Mouse (Mus musculus): ENCODE results near the gene Dido1.

The Dido1 gene

DNA sequence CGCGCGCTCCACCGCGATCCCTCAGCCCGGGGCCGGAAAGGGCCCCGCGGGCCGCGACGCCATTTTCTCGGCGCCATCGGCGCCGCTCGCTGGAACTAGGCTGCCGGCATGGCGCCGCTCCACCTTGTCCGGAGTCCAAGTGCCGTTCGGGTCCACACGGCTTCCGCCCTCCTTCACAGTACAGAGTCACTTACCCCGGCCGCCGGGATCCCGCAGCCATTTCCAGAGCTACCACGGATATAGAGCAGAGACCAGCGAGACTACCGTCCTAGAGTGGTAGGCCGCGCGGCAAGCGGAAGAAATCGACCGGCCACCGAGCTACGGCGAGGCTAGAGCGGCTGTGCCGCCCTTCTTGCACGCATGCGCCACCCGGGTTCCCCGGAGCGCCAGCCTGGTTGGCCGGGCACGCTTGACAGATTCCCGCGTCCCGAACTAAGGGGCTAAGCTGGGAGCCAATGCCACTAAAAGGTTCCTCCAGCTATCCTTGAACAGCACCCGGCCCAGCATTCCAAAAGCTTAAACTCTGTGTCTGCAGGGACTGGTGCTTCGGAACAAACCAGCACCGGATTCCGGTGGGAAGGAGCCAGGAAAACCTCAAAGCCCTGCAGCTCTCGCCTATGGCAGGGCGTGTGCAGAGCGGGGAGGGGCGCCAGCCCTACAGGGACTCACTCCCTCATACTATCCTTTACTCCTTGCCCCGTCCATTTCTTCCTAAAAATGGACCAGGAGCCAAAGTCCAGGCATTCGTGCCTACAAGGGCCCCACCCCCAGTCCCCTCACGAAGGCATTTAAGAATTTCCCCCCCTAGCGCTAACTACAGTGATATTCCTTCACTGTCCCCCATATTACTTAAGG lies 7.8 kb downstream of the Dido1 start:
- in situ Hi-C loops (cut with MboI; ENCODE audit: low pct_unique_long_range_greater_than_20kb in 1 of 2, low sequenced_read_pairs in 2 of 2, unreplicated experiment in 1 of 2): loop anchor here in 1 of 2 experiments (5.0 kb wide), 1 partner anchor 40 kb away; no protein-coding TSS in a partner anchor

DNA sequence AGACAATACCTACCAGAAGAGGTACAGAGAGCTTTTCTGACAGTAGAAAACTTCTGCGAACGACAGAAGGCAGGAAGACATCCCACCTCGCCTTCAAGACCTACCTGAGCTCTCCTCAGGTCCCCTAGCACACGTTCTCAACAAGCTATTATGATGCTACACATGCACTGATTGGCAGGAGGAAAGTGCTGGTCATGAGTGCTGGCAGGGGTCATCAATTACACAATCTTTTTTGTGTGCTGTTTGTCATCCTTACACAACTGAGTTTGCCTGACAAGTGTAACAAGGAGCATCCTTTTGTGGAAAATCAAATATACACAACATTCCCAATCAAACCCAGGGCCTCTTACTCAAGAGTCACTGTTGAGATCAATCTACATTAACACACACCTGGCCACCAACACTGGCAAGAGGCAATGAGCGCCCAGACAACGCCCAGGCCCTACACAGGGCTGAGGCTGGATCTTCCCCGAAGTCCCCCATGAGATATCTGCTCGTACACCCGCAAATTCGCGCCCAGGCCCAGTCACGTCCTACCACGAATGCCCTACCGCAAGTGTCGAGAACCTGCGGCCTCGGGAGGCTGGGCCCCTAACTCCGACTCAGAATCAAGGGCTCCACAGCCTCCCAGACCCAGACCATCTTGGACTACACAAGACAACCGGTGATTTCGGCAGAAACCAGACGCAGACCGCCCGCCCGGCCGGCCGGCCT lies 8.6 kb downstream of the Dido1 start:
- in situ Hi-C loops (cut with MboI; ENCODE audit: low pct_unique_long_range_greater_than_20kb in 1 of 2, low sequenced_read_pairs in 2 of 2, unreplicated experiment in 1 of 2): loop anchor here in 1 of 2 experiments (5.0 kb wide), 1 partner anchor 41 kb away; no protein-coding TSS in a partner anchor

GRCm38 (mm10) chr2:180700457-180700856 lies 9.3 kb downstream of the Dido1 start:
- in situ Hi-C loops (cut with MboI; ENCODE audit: low pct_unique_long_range_greater_than_20kb in 1 of 2, low sequenced_read_pairs in 2 of 2, unreplicated experiment in 1 of 2): loop anchor here in 1 of 2 experiments (5.0 kb wide), 1 partner anchor 42 kb away; no protein-coding TSS in a partner anchor

DNA sequence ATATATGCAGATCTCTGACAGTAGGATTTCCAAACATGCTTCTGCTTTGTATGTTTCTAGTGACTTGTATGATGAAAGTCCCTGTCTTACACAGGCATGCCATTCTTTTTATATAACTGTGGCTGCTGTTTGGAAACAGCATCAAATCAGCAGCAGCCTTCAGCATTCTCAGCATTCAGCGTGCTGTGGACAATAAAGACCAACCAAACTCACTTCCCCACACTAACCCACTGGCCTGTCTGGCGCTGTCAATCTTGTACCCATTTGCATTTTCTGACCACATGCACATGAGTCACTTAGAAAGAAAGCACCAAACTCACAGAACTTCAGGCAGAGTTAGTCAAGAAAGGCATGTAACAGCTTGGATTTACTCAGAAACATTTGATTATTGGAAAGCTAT lies 14.6 kb downstream of the Dido1 start:
- in situ Hi-C loops (cut with MboI; ENCODE audit: low pct_unique_long_range_greater_than_20kb in 1 of 2, low sequenced_read_pairs in 2 of 2, unreplicated experiment in 1 of 2): no loop called here

DNA sequence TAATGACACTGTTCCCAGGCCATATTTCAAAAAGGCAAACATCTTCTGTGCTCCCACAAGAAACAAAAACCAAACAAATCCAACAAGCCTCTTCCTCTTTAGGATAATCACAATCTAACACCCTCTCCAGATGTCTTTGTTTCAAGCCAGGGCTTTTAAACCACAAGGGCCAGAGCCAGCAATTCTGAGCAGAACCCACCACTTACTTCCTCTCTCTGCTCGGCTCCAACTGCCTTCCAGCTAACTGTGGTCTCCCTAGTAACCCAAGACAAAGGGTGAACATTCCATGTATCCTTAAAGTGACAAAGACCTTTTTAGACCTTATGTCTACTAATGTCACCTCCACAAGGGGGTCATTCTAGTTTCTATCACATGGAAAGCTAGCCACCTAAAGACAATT lies 17.2 kb downstream of the Dido1 start:
- in situ Hi-C loops (cut with MboI; ENCODE audit: low pct_unique_long_range_greater_than_20kb in 1 of 2, low sequenced_read_pairs in 2 of 2, unreplicated experiment in 1 of 2): no loop called here

GRCm38 (mm10) chr2:180689841-180690240 lies 20.0 kb downstream of the Dido1 start:
- in situ Hi-C loops (cut with MboI; ENCODE audit: low pct_unique_long_range_greater_than_20kb in 1 of 2, low sequenced_read_pairs in 2 of 2, unreplicated experiment in 1 of 2): no loop called here

DNA sequence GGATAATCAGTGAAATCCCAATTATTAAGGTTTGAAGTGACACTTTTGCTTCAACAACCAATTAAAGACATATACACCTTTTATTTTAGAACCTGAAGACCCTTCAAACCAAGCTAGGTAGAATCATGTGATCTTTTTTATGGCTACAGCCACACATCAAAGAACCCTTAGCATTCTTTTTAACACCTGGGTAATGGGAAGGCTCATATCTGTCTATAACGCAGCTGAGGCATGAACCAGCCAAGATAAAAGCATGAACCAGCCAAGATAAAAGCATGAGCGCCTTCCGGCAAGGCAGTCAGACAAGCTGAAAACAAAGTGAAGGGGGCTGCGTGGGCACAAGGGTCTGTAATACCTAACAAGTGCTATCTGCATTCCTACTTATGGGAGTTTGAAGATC lies 25.8 kb downstream of the Dido1 start:
- in situ Hi-C loops (cut with MboI; ENCODE audit: low pct_unique_long_range_greater_than_20kb in 1 of 2, low sequenced_read_pairs in 2 of 2, unreplicated experiment in 1 of 2): no loop called here

DNA sequence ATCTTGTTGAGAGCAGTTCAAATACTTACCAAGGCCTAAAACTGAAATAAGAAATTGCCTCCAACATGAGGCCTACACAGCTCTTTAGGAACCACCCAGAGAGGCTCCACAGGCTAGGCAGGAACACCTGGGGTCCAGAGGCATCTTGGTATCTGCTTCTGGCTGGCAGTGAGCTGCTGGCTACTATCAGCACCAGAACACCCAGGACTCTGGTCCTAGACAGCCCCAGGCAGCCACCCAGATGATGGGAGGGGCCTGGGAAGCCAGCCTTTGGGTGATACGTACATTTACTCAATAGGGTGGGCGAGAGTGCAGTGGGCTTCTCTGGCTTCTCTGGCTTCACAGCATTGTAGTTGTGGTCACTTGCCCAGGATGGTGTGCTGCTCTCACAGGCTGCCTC lies 26.3 kb downstream of the Dido1 start:
- in situ Hi-C loops (cut with MboI; ENCODE audit: low pct_unique_long_range_greater_than_20kb in 1 of 2, low sequenced_read_pairs in 2 of 2, unreplicated experiment in 1 of 2): no loop called here

GRCm38 (mm10) chr2:180681225-180681624 lies 28.6 kb downstream of the Dido1 start:
- in situ Hi-C loops (cut with MboI; ENCODE audit: low pct_unique_long_range_greater_than_20kb in 1 of 2, low sequenced_read_pairs in 2 of 2, unreplicated experiment in 1 of 2): no loop called here

DNA sequence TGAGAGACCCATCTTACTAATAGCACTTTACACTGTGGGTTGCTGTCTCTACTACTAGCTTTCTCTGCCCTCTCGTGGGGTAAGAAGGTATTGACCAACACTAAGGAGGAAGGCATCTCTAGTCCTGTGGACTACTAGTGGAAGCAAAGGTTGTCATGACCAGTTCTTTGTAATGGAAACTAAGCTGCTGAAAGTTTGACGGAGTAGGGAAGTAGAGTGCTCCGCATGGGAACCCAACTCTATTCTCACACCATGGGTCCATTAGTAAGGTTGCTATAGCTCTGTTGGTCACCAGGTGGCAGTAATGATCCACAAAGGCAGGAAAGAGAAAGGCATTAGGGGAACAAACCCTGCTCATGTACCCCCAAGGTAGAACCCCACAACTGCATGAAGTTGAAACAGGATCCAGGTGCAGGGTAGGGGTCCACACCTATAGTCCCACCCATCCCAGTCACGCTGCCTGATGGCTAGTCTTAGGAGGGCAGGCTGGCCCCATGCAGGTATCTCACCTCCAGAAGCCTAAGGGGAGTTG lies 31.1 kb downstream of the Dido1 start:
- in situ Hi-C loops (cut with MboI; ENCODE audit: low pct_unique_long_range_greater_than_20kb in 1 of 2, low sequenced_read_pairs in 2 of 2, unreplicated experiment in 1 of 2): no loop called here

DNA sequence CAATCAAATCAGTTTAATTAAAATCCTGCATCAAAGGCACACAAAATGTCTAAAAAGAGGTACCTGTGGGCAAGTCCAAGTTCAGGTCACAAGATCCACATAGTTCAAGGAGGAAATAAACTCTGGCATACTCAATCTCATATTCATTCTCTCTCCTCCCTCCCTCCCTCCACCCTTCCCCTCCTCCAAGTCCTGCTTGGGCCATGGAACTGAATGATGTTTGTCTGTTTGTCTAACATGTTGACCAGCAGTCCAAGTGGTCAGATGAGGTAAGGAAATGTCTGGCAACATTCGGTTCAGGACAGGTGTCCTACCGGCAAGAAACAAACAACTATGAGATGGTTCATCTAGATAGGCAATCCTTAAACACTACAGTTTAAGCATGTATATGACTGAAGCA lies 33.1 kb downstream of the Dido1 start:
- in situ Hi-C loops (cut with MboI; ENCODE audit: low pct_unique_long_range_greater_than_20kb in 1 of 2, low sequenced_read_pairs in 2 of 2, unreplicated experiment in 1 of 2): no loop called here

DNA sequence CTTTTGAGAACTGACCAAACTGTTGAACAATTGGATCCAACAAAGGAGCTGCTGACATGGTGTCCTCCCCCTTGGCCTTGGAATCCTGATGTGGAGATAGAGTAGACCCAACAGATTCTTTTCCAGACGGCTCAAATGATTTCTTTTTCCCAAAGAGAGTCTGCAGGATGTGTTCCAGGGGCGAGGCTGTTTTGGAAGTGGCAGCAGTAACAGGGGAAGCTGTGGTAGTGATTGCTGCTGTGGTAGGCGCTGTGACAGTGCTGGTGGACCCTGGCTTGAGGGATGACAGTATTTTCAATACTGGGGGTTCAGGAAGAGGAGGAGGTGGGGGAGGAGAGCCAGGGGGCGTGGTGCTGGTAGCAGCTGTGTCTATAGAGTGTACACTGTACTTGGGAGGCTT lies 47.8 kb downstream of the Dido1 start:
- in situ Hi-C loops (cut with MboI; ENCODE audit: low pct_unique_long_range_greater_than_20kb in 1 of 2, low sequenced_read_pairs in 2 of 2, unreplicated experiment in 1 of 2): no loop called here

DNA sequence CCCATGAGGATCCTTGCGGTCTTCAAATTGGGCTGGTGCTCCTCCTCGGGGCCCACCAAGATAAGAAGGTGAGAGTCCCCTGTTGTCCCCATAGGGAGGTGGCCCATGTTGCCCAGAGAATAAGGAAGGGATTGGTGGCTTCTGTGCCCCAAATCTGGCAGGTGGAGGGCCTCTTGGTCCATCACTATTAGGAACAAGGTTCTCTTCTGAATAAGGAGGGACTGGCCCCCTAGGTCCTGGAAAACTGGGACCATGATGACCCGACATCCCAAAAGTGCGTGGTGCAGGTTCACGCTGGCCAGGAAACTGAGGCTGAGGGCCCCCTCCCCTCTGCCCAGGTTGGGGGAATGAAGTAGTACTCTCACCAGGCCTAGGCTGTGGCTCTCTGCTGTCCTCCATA lies 49.3 kb downstream of the Dido1 start:
- in situ Hi-C loops (cut with MboI; ENCODE audit: low pct_unique_long_range_greater_than_20kb in 1 of 2, low sequenced_read_pairs in 2 of 2, unreplicated experiment in 1 of 2): no loop called here

DNA sequence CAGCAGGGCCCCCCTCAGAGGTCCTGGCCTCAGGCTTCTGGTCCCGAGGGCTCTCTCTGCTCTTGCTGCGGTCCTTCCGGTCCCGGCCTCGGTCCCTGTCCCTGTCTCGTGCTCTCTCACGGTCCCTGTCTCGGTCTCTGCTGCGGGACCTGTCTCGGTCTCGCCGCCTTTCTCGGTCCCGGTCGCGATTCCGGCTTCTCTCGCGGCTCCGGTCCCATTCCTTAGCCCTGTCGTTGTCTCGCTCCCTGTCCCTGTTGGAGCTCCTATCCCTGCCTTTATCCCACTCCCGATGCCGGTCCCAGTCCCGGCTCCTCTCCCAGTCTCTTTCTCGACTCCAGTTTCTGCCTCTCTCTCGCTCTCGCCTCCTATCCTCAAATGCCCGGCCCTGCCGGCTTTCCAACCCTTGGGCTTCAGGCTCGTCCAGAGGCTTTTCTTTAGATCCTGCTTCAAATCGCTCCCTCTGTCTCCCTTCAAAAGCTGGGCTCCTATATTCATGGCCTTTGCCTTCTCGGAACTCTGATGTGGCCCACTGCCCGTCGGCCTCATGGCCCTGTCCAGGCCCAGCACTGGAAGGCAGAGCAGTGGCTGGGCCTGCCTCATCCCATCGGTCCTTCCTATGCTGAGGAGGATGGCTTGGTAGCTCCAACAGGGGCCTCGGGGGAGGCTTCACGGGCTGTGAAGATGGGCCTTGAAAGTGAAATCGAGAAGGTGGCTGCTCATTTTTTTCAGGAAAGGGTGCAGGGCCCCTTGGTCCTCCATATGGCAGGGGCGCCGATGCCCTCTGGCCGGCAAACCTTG lies 50.2 kb downstream of the Dido1 start:
- in situ Hi-C loops (cut with MboI; ENCODE audit: low pct_unique_long_range_greater_than_20kb in 1 of 2, low sequenced_read_pairs in 2 of 2, unreplicated experiment in 1 of 2): no loop called here

GRCm38 (mm10) chr2:180658381-180658780 lies 51.4 kb downstream of the Dido1 start:
- in situ Hi-C loops (cut with MboI; ENCODE audit: low pct_unique_long_range_greater_than_20kb in 1 of 2, low sequenced_read_pairs in 2 of 2, unreplicated experiment in 1 of 2): no loop called here

- in situ Hi-C loops (cut with MboI; ENCODE audit: low pct_unique_long_range_greater_than_20kb in 1 of 2, low sequenced_read_pairs in 2 of 2, unreplicated experiment in 1 of 2): no loop called here
Observed at GRCm38 (mm10) chr2:180657394-180658013, 52.3 kb downstream of the Dido1 start.

DNA sequence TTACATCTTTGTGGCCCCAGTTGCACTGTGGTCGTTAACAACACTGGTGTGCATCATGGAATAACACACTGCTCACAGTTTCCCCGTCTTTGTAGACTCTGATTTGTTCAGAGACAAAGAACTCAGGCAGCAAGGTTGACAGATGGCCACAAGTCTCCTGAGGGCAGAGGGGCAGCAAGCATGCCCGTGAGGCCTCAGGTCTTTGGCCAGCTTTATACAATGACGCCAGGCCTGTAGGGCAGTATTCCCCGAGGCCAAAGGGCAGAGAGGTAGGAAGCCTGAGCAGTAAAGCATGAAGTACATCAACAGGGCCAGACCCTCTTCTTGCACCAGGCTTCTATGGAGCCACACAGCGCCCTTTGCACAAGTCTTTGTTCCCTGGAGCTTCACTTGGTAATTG lies 54.6 kb downstream of the Dido1 start:
- in situ Hi-C loops (cut with MboI; ENCODE audit: low pct_unique_long_range_greater_than_20kb in 1 of 2, low sequenced_read_pairs in 2 of 2, unreplicated experiment in 1 of 2): no loop called here

DNA sequence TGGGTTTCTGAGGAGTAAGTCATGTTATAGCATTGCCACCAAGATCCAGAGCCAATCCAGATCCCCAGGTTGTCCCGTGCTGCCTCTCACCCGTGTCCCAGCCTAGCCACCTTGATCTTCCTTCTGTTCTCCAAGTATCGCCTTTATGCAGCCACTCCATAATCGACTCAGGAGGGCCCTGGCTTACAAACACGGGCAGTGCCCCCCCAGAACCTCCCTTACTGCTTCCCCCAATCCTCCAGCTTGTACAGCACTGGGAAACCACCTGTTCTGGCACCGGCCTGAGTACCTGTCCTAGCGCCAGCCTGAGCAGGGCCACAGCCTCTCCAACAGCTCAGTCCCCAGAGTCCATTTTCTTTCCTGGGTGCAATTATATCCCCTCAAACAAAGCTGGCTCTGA lies 55.1 kb downstream of the Dido1 start:
- in situ Hi-C loops (cut with MboI; ENCODE audit: low pct_unique_long_range_greater_than_20kb in 1 of 2, low sequenced_read_pairs in 2 of 2, unreplicated experiment in 1 of 2): no loop called here

Data from mouse embryonic stem cell (cell line).